Mouse (Mus musculus) erythroblast, embryonic 14.5 days (primary cell): ENCODE results near the gene Cnih3. TPM values are rescaled to one million over a fixed set of nuclear protein-coding genes. Genes with fewer than 3 reads are reported as not detected.

Experiments used
- H3K27me3 ChIP-seq: 2 replicates; pipeline ENCODE4 v1.6.1; 2012; ENCODE audit warnings: inconsistent platforms; ENCODE audit not compliant: control insufficient read depth
- H3K36me3 ChIP-seq: 2 replicates; pipeline ENCODE4 v1.6.1; 2012; ENCODE audit warnings: mild to moderate bottlenecking, inconsistent platforms; ENCODE audit not compliant: control insufficient read depth
- H3K4me1 ChIP-seq: 2 replicates; pipeline ENCODE4 v1.6.1; 2012; ENCODE audit warnings: inconsistent platforms; ENCODE audit not compliant: control insufficient read depth
- H3K4me3 ChIP-seq: replicated peaks from 2 replicates; pipeline ENCODE3; 2012; ENCODE audit warnings: moderate library complexity, mild to moderate bottlenecking, inconsistent platforms
- H3K9me3 ChIP-seq: 2 replicates; pipeline ENCODE4 v1.6.1; 2012; ENCODE audit warnings: low read length, inconsistent platforms, mixed read lengths; ENCODE audit not compliant: control insufficient read depth
- GATA1 ChIP-seq: IDR thresholded peaks from 2 replicates; pipeline ENCODE4 v1.6.1; 2012; ENCODE audit warnings: low read length, inconsistent platforms, mixed read lengths
- TAL1 ChIP-seq: IDR thresholded peaks from 3 replicates; pipeline ENCODE4 v1.6.1; 2012; ENCODE audit warnings: low read length, inconsistent platforms, mixed read lengths
- polyA plus RNA-seq: library from polyadenylated mRNA; stranded (reverse); fragments of >175 nt; gene quantifications from 2 replicates; pipeline ENCODE4 v1.2.3, GENCODE M21; 2012

Cnih3 gene
- polyA plus RNA-seq, 1 experiment = not detected

DNA sequence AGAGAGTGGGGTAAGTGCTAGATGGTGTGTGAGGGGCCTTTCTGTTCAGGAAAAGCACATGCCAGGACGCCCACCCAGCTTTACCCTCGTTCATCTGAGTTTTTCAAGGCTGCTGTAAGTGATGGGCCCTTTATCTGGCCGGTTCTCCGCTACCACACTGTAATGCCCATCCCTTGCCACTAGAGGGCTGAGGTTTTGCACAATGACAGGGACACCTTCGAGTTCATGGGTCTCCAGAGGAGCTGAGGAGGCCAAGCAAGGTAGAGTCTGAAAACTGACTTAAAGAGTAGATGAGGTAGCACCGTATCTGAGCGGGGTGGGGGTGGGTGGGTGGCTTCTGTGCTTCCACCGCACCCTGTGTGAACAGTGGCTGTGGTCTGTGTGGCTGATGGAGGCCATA, 27.2 kb downstream of the Cnih3 start:
- Histone ChIP-seq H3K36me3 (no peaks in the 10 kb centered on the region), H3K27me3 (peaks cover 50% of the 10 kb centered on the region), H3K9me3 (no peaks in the 10 kb centered on the region), H3K4me3 (no peak overlapping the region), H3K4me1 (peaks cover 13% of the 10 kb centered on the region)
- TF ChIP-seq GATA1 (no peak), TAL1 (no peak)

DNA sequence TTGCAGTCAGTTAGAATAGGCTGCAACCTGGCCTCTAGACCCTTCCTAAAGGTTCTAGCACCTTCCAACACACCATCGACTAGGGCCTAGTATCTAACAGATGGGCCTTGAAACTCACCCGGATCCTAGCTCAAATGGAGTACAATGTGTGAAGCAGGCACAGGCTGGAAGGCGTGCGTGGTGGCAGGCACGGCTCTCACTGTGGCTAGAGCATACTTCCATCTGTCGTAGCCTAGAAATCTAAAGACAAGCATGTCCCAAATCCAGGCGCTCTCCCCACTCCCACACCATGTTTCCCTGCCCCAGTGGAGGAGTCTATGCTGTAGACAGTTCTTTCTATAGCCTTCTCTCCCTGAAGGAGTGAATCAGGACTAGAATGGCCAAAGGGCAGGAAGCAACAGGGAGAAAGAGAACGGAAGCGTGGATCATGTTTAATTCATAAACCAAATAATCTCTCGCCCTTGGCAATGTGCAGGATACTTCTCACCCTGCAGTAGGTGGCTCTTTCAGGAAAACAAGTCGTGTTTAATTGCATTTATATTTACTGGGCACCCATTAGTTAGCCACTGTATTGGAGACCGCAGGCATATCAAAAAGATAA, 29.1 kb downstream of the Cnih3 start:
- Histone ChIP-seq H3K27me3 (peaks cover 34% of the 10 kb centered on the region), H3K36me3 (no peaks in the 10 kb centered on the region), H3K9me3 (no peaks in the 10 kb centered on the region), H3K4me1 (peaks cover 4% of the 10 kb centered on the region), H3K4me3 (no peak overlapping the region)
- TF ChIP-seq GATA1 = no peak
- TF ChIP-seq TAL1 = no peak

DNA sequence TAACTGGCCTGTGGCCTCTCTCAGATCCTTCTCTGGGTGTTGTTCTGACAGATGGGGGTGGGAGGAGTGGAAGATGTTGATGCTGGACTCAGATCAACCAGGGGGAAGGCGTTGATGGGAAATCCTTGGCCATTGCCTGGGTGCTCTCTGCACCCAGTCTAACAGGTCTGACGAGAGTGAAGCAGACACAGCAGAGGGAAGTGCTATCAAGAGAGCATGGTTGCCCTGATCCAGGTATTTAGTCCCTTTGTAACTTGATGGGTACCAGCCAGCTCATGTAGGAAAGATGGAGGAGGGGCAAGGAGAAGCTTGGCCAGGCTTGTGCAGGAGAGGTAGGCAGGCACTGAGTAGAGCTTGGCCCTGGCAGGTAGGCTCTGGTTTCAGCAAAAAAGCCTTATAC, 36.8 kb downstream of the Cnih3 start:
- no peak overlapping the region for H3K4me3 ChIP-seq
- TF ChIP-seq GATA1 = no peak
- TF ChIP-seq TAL1 = no peak
- no peaks in the 10 kb centered on the region for H3K9me3 ChIP-seq
- H3K4me1 ChIP-seq = no peaks in the 10 kb centered on the region
- no peaks in the 10 kb centered on the region for H3K36me3 ChIP-seq
- peaks cover 3% of the 10 kb centered on the region for H3K27me3 ChIP-seq

GRCm38 (mm10) chr1:181392489-181392888, 40.1 kb downstream of the Cnih3 start:
- TF ChIP-seq GATA1 (no peak), TAL1 (no peak)
- Histone ChIP-seq H3K9me3 (no peaks in the 10 kb centered on the region), H3K4me3 (no peak overlapping the region), H3K36me3 (no peaks in the 10 kb centered on the region), H3K4me1 (no peaks in the 10 kb centered on the region), H3K27me3 (no peaks in the 10 kb centered on the region)

GRCm38 (mm10) chr1:181393250-181394149, 41.1 kb downstream of the Cnih3 start:
- H3K36me3 ChIP-seq = no peaks in the 10 kb centered on the region
- H3K4me3 ChIP-seq = no peak overlapping the region
- no peaks in the 10 kb centered on the region for H3K9me3 ChIP-seq
- H3K27me3 ChIP-seq = no peaks in the 10 kb centered on the region
- no peaks in the 10 kb centered on the region for H3K4me1 ChIP-seq
- TF ChIP-seq TAL1 (no peak), GATA1 (no peak)

- Histone ChIP-seq H3K9me3 (no peaks in the 10 kb centered on the region), H3K27me3 (no peaks in the 10 kb centered on the region), H3K36me3 (no peaks in the 10 kb centered on the region), H3K4me3 (no peak overlapping the region), H3K4me1 (no peaks in the 10 kb centered on the region)
- TF ChIP-seq GATA1 = no peak
- no peak for TF ChIP-seq TAL1
These were observed 42.9 kb downstream of the Cnih3 start for GRCm38 (mm10) chr1:181395234-181395828.

- H3K4me1 ChIP-seq = no peaks in the 10 kb centered on the region
- no peaks in the 10 kb centered on the region for H3K36me3 ChIP-seq
- H3K9me3 ChIP-seq = no peaks in the 10 kb centered on the region
- H3K27me3 ChIP-seq = no peaks in the 10 kb centered on the region
- no peak for TF ChIP-seq GATA1
- no peak for TF ChIP-seq TAL1
- no peak overlapping the region for H3K4me3 ChIP-seq
These were observed 46.8 kb downstream of the Cnih3 start for GRCm38 (mm10) chr1:181399179-181399578.

- no peak overlapping the region for H3K4me3 ChIP-seq
- TF ChIP-seq GATA1 (no peak), TAL1 (no peak)
- H3K36me3 ChIP-seq = no peaks in the 10 kb centered on the region
- no peaks in the 10 kb centered on the region for H3K4me1 ChIP-seq
- H3K9me3 ChIP-seq = no peaks in the 10 kb centered on the region
- no peaks in the 10 kb centered on the region for H3K27me3 ChIP-seq
These were observed 50.6 kb downstream of the Cnih3 start for GRCm38 (mm10) chr1:181403056-181403455.

DNA sequence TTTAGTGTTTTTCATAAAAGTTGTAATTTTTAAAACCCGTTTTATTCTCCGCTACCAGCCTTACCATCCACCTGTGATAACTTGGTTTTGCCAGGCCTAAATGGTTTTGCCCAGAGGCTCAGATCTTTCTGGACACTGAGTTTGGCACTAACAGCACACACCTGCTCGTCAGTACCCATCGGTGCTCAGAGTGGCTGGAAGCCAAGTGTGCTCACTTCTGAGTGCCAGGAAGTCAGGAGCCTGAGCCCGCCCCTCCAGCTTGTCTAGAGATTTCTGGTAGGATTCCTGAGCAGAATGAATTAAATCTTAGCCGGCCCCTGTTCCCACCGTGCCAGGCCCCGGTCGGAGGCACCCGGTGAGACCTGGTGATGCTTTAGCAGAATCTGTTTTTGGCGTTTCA, 54.9 kb downstream of the Cnih3 start:
- H3K9me3 ChIP-seq = peaks cover 2% of the 10 kb centered on the region; the same call in 1 of the 2 replicates
- no peak for TF ChIP-seq TAL1
- H3K4me3 ChIP-seq = no peak overlapping the region
- H3K4me1 ChIP-seq = no peaks in the 10 kb centered on the region; the same call in 1 of the 2 replicates
- no peaks in the 10 kb centered on the region for H3K36me3 ChIP-seq
- H3K27me3 ChIP-seq = no peaks in the 10 kb centered on the region
